Mouse (Mus musculus) brain, embryonic 14.5 days (tissue): ENCODE measurements around the gene Nphp4. TPM values are rescaled to one million over a fixed set of nuclear protein-coding genes. Genes with fewer than 3 reads are reported as not detected.
A peak's percentile ranks its signal among the peaks of the same experiment; 100 is the strongest.

ENCODE experiments used
- DNase-seq: peaks from one replicate; pipeline ENCODE4 v3.0.0-alpha.2; 2011; ENCODE audit warnings: low read depth
- CTCF ChIP-seq: fragments of 200-500 bp; IDR thresholded peaks from 2 replicates; pipeline ENCODE4 v1.5.1; 2012; ENCODE audit warnings: inconsistent platforms, mild to moderate bottlenecking, moderate library complexity, borderline replicate concordance; ENCODE audit not compliant: insufficient read depth, insufficient read length; ENCODE audit errors: extremely low read depth
- POLR2A ChIP-seq: fragments of 200-500 bp; IDR thresholded peaks from 2 replicates; pipeline ENCODE4 v1.6.1; 2012; ENCODE audit warnings: mild to moderate bottlenecking, inconsistent platforms, borderline replicate concordance; ENCODE audit not compliant: poor library complexity, insufficient read depth, insufficient read length, severe bottlenecking; ENCODE audit errors: extremely low read depth
- polyA plus RNA-seq: library from polyadenylated mRNA; depleted of rRNA; stranded (reverse); fragments of >200 nt; gene quantifications from 2 replicates; pipeline ENCODE4 v1.2.3, GENCODE M21; 2012

The Nphp4 gene
- polyA plus RNA-seq, 1 experiment = 10.0 TPM

GRCm38 (mm10) chr4:152453079-152453478, 23.4 kb upstream of the Nphp4 start:
- peak; percentile 58 for DNase-seq

GRCm38 (mm10) chr4:152454153-152454552, 22.4 kb upstream of the Nphp4 start:
- DNase-seq = no peak

More at GRCm38 (mm10) chr4:152453079-152453478, 23.4 kb upstream of the Nphp4 start:
- TF ChIP-seq CTCF (no peak), POLR2A (no peak)

GRCm38 (mm10) chr4:152456609-152457008, 19.9 kb upstream of the Nphp4 start:
- no peak for TF ChIP-seq CTCF
- no peak for TF ChIP-seq POLR2A
- peak; percentile 21 for DNase-seq

More at GRCm38 (mm10) chr4:152454153-152454552, 22.4 kb upstream of the Nphp4 start:
- TF ChIP-seq CTCF = no peak
- TF ChIP-seq POLR2A = no peak

- no peak for DNase-seq
- TF ChIP-seq POLR2A = no peak
- no peak for TF ChIP-seq CTCF
Observed at GRCm38 (mm10) chr4:152457673-152458072, 18.8 kb upstream of the Nphp4 start.

GRCm38 (mm10) chr4:152462516-152462915, 14.0 kb upstream of the Nphp4 start:
- TF ChIP-seq CTCF (no peak), POLR2A (no peak)
- no peak for DNase-seq

- no peak for DNase-seq
- TF ChIP-seq CTCF = no peak
- no peak for TF ChIP-seq POLR2A
Observed at GRCm38 (mm10) chr4:152463147-152463546, 13.4 kb upstream of the Nphp4 start.

- DNase-seq = peak; percentile 85
- TF ChIP-seq CTCF = no peak
- TF ChIP-seq POLR2A = peak; percentile 18; the same call in 1 of the 2 replicates
Observed at GRCm38 (mm10) chr4:152465116-152465515, 11.4 kb upstream of the Nphp4 start.

- DNase-seq = no peak
- no peak for TF ChIP-seq POLR2A
- no peak for TF ChIP-seq CTCF
Observed at GRCm38 (mm10) chr4:152466601-152467000, 9.9 kb upstream of the Nphp4 start.

- DNase-seq = no peak
Observed at GRCm38 (mm10) chr4:152467951-152468350, 8.6 kb upstream of the Nphp4 start.

GRCm38 (mm10) chr4:152475941-152476340, 565 bp upstream of the Nphp4 start:
- DNase-seq = no peak
- TF ChIP-seq POLR2A = no peak
- no peak for TF ChIP-seq CTCF

More at GRCm38 (mm10) chr4:152467951-152468350, 8.6 kb upstream of the Nphp4 start:
- no peak for TF ChIP-seq CTCF
- TF ChIP-seq POLR2A = no peak

GRCm38 (mm10) chr4:152477106-152477465, 580 bp downstream of the Nphp4 start:
- TF ChIP-seq POLR2A (no peak), CTCF (no peak)
- DNase-seq = no peak

GRCm38 (mm10) chr4:152477466-152478223, 1.1 kb downstream of the Nphp4 start, which contains the start of gene Kcnab2:
Gene Kcnab2 (minus strand): TSS chr4:152477871.
- peak; percentile 100 for DNase-seq
- no peak for TF ChIP-seq CTCF
- peak; percentile 11; the same call in 1 of the 2 replicates for TF ChIP-seq POLR2A

- no peak for DNase-seq
- TF ChIP-seq POLR2A (no peak), CTCF (no peak)
Observed at GRCm38 (mm10) chr4:152478224-152478567, 1.7 kb downstream of the Nphp4 start.

GRCm38 (mm10) chr4:152480426-152480825, 3.9 kb downstream of the Nphp4 start:
- no peak for TF ChIP-seq CTCF
- no peak for TF ChIP-seq POLR2A
- DNase-seq = no peak

- TF ChIP-seq POLR2A = no peak
- no peak for TF ChIP-seq CTCF
Observed at GRCm38 (mm10) chr4:152488046-152488445, 11.5 kb downstream of the Nphp4 start.

GRCm38 (mm10) chr4:152490311-152490710, 13.8 kb downstream of the Nphp4 start:
- DNase-seq = no peak
- TF ChIP-seq POLR2A (no peak), CTCF (no peak)

More at GRCm38 (mm10) chr4:152488046-152488445, 11.5 kb downstream of the Nphp4 start:
- DNase-seq = no peak
